Mouse (Mus musculus) G1E-ER4 (cell line): ENCODE data around the gene Fcho2. TPM values are rescaled to one million over a fixed set of nuclear protein-coding genes. Genes with fewer than 3 reads are reported as not detected.

Experiments used
- GATA1 ChIP-seq: IDR thresholded peaks from one replicate; pipeline ENCODE4 v1.8.0; 2012; ENCODE audit warnings: low read length, inconsistent platforms
- polyA plus RNA-seq: library from polyadenylated mRNA; stranded (reverse); fragments of >175 nt; gene quantifications from 2 replicates; pipeline ENCODE4 v1.2.3, GENCODE M21; 2012

The Fcho2 gene
- polyA plus RNA-seq: 5.8 and 7.6 TPM in 2 replicates

- TF ChIP-seq GATA1: no peak
These were observed at the start of gene Fcho2 for GRCm38 (mm10) chr13:98815147-98815785. Fcho2 (minus strand) TSS chr13:98815449.

GRCm38 (mm10) chr13:98855291-98855690 is 40.0 kb upstream of the Fcho2 start:
- no peak for TF ChIP-seq GATA1

GRCm38 (mm10) chr13:98845794-98846193 is 30.5 kb upstream of the Fcho2 start:
- no peak for TF ChIP-seq GATA1

GRCm38 (mm10) chr13:98836423-98837088 is 21.3 kb upstream of the Fcho2 start:
- no peak for TF ChIP-seq GATA1

- no peak for TF ChIP-seq GATA1
These were observed 20.5 kb upstream of the Fcho2 start for GRCm38 (mm10) chr13:98835740-98836139.

- TF ChIP-seq GATA1: no peak
These were observed 19.5 kb upstream of the Fcho2 start for GRCm38 (mm10) chr13:98834723-98835122.

GRCm38 (mm10) chr13:98834199-98834598 is 18.9 kb upstream of the Fcho2 start:
- TF ChIP-seq GATA1: no peak

GRCm38 (mm10) chr13:98832451-98833450 is 17.5 kb upstream of the Fcho2 start:
- no peak for TF ChIP-seq GATA1

- TF ChIP-seq GATA1: no peak
These were observed 10.3 kb upstream of the Fcho2 start for GRCm38 (mm10) chr13:98825574-98825973.

- no peak for TF ChIP-seq GATA1
These were observed 3.8 kb upstream of the Fcho2 start for GRCm38 (mm10) chr13:98819094-98819493.

GRCm38 (mm10) chr13:98818205-98818604 is 3.0 kb upstream of the Fcho2 start:
- no peak for TF ChIP-seq GATA1

GRCm38 (mm10) chr13:98817766-98818165 is 2.5 kb upstream of the Fcho2 start:
- TF ChIP-seq GATA1: no peak

- TF ChIP-seq GATA1: no peak
These were observed 1.3 kb upstream of the Fcho2 start for GRCm38 (mm10) chr13:98816571-98816970.

GRCm38 (mm10) chr13:98814275-98815040 is 791 bp downstream of the Fcho2 start:
- no peak for TF ChIP-seq GATA1

GRCm38 (mm10) chr13:98813596-98814274 is 1.5 kb downstream of the Fcho2 start:
- no peak for TF ChIP-seq GATA1
